In the genomic region with DNA sequence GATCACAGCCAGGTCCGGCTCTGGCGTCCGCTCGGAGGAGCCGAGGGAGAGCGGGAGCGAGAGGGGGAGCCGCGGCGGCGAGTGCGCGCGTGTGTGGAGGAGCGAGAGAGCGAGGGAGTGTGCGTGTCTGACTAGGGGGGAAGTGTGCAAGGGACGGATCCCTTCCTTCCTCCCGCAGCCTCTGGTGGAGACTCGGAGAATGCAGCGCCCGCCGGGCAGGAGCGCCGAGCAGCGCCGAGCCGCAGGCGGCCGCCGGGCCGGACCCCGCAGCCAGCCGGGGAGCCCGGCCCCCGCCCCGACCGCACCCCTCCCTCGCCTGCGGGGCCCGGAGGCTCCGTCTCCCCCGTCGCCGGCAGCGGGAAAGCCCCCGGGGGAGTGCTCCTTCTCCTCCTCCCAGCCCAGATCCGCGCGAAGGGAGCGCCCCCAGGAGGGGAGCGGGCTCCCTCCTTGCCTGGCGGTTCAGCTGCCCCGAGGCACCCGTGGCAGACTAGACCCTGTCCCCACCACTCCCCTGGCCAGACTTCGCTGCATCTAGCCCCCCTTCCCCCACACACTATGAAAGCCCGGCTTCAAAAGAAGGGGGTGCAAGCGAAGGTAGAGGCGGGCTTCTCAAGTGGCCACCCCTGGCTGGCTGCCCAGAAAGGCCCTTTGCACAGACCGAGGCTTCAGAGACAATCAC, we compare ENCODE assay signal across 8 mouse cellular contexts. TPM values are rescaled to one million over a fixed set of nuclear protein-coding genes. Genes with fewer than 3 reads are reported as not detected.
DNase-seq lines count a peak whose midpoint lies in the region; ATAC-seq lines count a peak whose summit lies in the region.

A gene (minus strand): TSS at position 241 of the 679 bp plus-strand sequence.

- H3K9ac ChIP-seq in hindbrain, embryonic 12.5 days = peak within 1 kb of the TSS; percentile 83
- peak within 1 kb of the TSS; percentile 67 for H3K9ac ChIP-seq in lung, embryonic 16.5 days (ENCODE audit: low read length)

- no peaks in the 10 kb centered on the region for H3K9me3 ChIP-seq in hindbrain, embryonic 12.5 days (replicated peaks)
- no peaks in the 10 kb centered on the region for H3K9me3 ChIP-seq in lung, embryonic 16.5 days (ENCODE audit: control insufficient read depth, low read length)

- peaks cover 85% of the 10 kb centered on the region for H3K27me3 ChIP-seq in hindbrain, embryonic 12.5 days
- H3K27me3 ChIP-seq in lung, embryonic 16.5 days (ENCODE audit: control insufficient read depth, insufficient read depth, low read depth, low read length) = peaks cover 84% of the 10 kb centered on the region

- under 1% methylated on average over 46 of the region's 60 CpGs for WGBS in hindbrain, embryonic 12.5 days
- under 1% methylated on average over 24 of the region's 60 CpGs for WGBS in lung, embryonic 16.5 days

- peak within 1 kb of the TSS; percentile 68 for H3K4me3 ChIP-seq in hindbrain, embryonic 12.5 days
- peak within 1 kb of the TSS; percentile 53 for H3K4me3 ChIP-seq in lung, embryonic 16.5 days (ENCODE audit: low read length)

- H3K27ac ChIP-seq in hindbrain, embryonic 12.5 days = peak within 1 kb of the TSS; percentile 83
- no peak within 1 kb of the TSS for H3K27ac ChIP-seq in lung, embryonic 16.5 days (ENCODE audit: low read length)

- H3K4me1 ChIP-seq in hindbrain, embryonic 12.5 days = peaks cover 41% of the 10 kb centered on the region
- H3K4me1 ChIP-seq in lung, embryonic 16.5 days (replicated peaks; ENCODE audit: control insufficient read depth, insufficient read depth, low read length) = peaks cover 14% of the 10 kb centered on the region

- no peaks in the 10 kb centered on the region for H3K36me3 ChIP-seq in hindbrain, embryonic 12.5 days
- no peaks in the 10 kb centered on the region for H3K36me3 ChIP-seq in lung, embryonic 16.5 days (ENCODE audit: control insufficient read depth, insufficient read depth, low read length)

- peak; percentile 74 for ATAC-seq in hindbrain, embryonic 12.5 days (ENCODE audit: low FRiP score)
- ATAC-seq in lung, embryonic 16.5 days (ENCODE audit: low read depth) = peak; percentile 83

- DNase-seq in ZHBTc4 (ENCODE audit: low read depth, low spot score) = peak; percentile 85
- peak; percentile 86 to 88 for DNase-seq in cerebellum, postnatal 10 days
- DNase-seq in frontal cortex, postnatal 14 days (ENCODE audit: low spot score in 2 of 2) = peak; percentile 41 to 60
- peak; percentile 73 to 76 for DNase-seq in layer of hippocampus, postnatal 36 days
- DNase-seq in ovary, postnatal 10 days (ENCODE audit: low spot score) = peak; percentile 13
- peak; percentile 47 for DNase-seq in yolk sac, embryonic 10.5 days (ENCODE audit: low spot score)

- peak within 1 kb of the TSS; percentile 96 for H3K4me2 ChIP-seq in hindbrain, embryonic 12.5 days (replicated peaks)
- H3K4me2 ChIP-seq in lung, embryonic 16.5 days (ENCODE audit: low read depth, low read length) = peak within 1 kb of the TSS; percentile 80

RNA-seq across cellular contexts. Expression of the gene that starts here (rescaled TPM):
- polyA plus RNA-seq in hindbrain, embryonic 12.5 days (2016; fragmentation: Nextera tagmentation; extraction: Ambion mirVana) = 12.3 and 13.5 TPM in 2 replicates
- 10 to 100 TPM; 12.9 to 13.1 TPM for total RNA-seq in layer of hippocampus, postnatal 36 days (2021)
- polyA plus RNA-seq in lung, embryonic 16.5 days (2015; fragmentation: Nextera tagmentation; extraction: Ambion mirVana) = 0.67 and 0.88 TPM in 2 replicates

Comparison
In these comparisons a context has a peak if more than half of its experiments do, and no peak if none do; other contexts are left out.
1. Peak in ATAC-seq, H3K4me3 ChIP-seq, H3K9ac ChIP-seq and H3K4me2 ChIP-seq in lung, embryonic 16.5 days; RNA of the gene not detected or under 1 TPM.
2. DNase-seq: peak in every context shown above with its lines; median percentile 87 in cerebellum, postnatal 10 days; 85 in ZHBTc4; 74 in layer of hippocampus, postnatal 36 days; 50 in frontal cortex, postnatal 14 days; 47 in yolk sac, embryonic 10.5 days; 13 in ovary, postnatal 10 days.